Mouse (Mus musculus): ENCODE results near the gene Gabbr1. TPM values are rescaled to one million over a fixed set of nuclear protein-coding genes. Genes with fewer than 3 reads are reported as not detected.

Gabbr1 gene
- polyA plus RNA-seq, 1 experiment = 1.7 TPM

- H3K9me3 ChIP-seq = no peaks in the 10 kb centered on the region
- H3K4me1 ChIP-seq = peaks cover 18% of the 10 kb centered on the region
- no peaks in the 10 kb centered on the region for H3K36me3 ChIP-seq (replicated peaks; ENCODE audit: low read length)
- H3K4me3 ChIP-seq (replicated peaks) = no peak within 1 kb of the TSS
- TF ChIP-seq GATA1 (IDR thresholded peaks at IDR 0.05; ENCODE audit: borderline replicate concordance, low read length) (no peak), FLI1 (IDR thresholded peaks at IDR 0.05; ENCODE audit: low read length) (no peak)
- H3K27me3 ChIP-seq (replicated peaks) = peaks cover 14% of the 10 kb centered on the region
Observed at GRCm38 (mm10) chr17:37088399-37088798, 42.6 kb downstream of the Gabbr1 start, which contains the start of gene Olfr90. Gene Olfr90 (minus strand): TSS chr17:37088499.

GRCm38 (mm10) chr17:37092198-37092597 is 46.4 kb downstream of the Gabbr1 start:
- Histone ChIP-seq H3K9me3 (no peaks in the 10 kb centered on the region), H3K4me1 (peaks cover 14% of the 10 kb centered on the region), H3K36me3 (replicated peaks; ENCODE audit: low read length) (no peaks in the 10 kb centered on the region), H3K4me3 (replicated peaks) (no peak overlapping the region), H3K27me3 (replicated peaks) (peaks cover 11% of the 10 kb centered on the region)
- TF ChIP-seq FLI1 (IDR thresholded peaks at IDR 0.05; ENCODE audit: low read length) (no peak), GATA1 (IDR thresholded peaks at IDR 0.05; ENCODE audit: borderline replicate concordance, low read length) (no peak)

- Histone ChIP-seq H3K36me3 (replicated peaks; ENCODE audit: low read length) (no peaks in the 10 kb centered on the region), H3K4me1 (peaks cover 14% of the 10 kb centered on the region), H3K27me3 (replicated peaks) (peaks cover 10% of the 10 kb centered on the region), H3K9me3 (no peaks in the 10 kb centered on the region), H3K4me3 (replicated peaks) (no peak overlapping the region)
- TF ChIP-seq GATA1 (IDR thresholded peaks at IDR 0.05; ENCODE audit: borderline replicate concordance, low read length) = no peak
- TF ChIP-seq FLI1 (IDR thresholded peaks at IDR 0.05; ENCODE audit: low read length) = no peak
Observed at GRCm38 (mm10) chr17:37093289-37093688, 47.5 kb downstream of the Gabbr1 start.

GRCm38 (mm10) chr17:37098178-37098577 is 52.4 kb downstream of the Gabbr1 start, which contains the start of gene Olfr91:
Gene Olfr91 (minus strand): TSS chr17:37098278.
- no peak within 1 kb of the TSS for H3K4me3 ChIP-seq (replicated peaks)
- peaks cover 2% of the 10 kb centered on the region; the same call in 1 of the 2 replicates for H3K4me1 ChIP-seq
- no peak for TF ChIP-seq GATA1 (IDR thresholded peaks at IDR 0.05; ENCODE audit: borderline replicate concordance, low read length)
- no peak for TF ChIP-seq FLI1 (IDR thresholded peaks at IDR 0.05; ENCODE audit: low read length)
- no peaks in the 10 kb centered on the region for H3K36me3 ChIP-seq (replicated peaks; ENCODE audit: low read length)
- no peaks in the 10 kb centered on the region for H3K9me3 ChIP-seq
- H3K27me3 ChIP-seq (replicated peaks) = peaks cover 4% of the 10 kb centered on the region

GRCm38 (mm10) chr17:37119988-37120387 is 74.2 kb downstream of the Gabbr1 start, which contains the start of gene Olfr92:
Gene Olfr92 (minus strand): TSS chr17:37120088.
- Histone ChIP-seq H3K4me3 (replicated peaks) (no peak within 1 kb of the TSS), H3K4me1 (no peaks in the 10 kb centered on the region), H3K36me3 (replicated peaks; ENCODE audit: low read length) (no peaks in the 10 kb centered on the region), H3K9me3 (no peaks in the 10 kb centered on the region), H3K27me3 (replicated peaks) (no peaks in the 10 kb centered on the region)
- no peak for TF ChIP-seq GATA1 (IDR thresholded peaks at IDR 0.05; ENCODE audit: borderline replicate concordance, low read length)

Other genes with a start within 250 kb of the Gabbr1 start
- gene H2-M10.6, start 233.8 kb upstream of the Gabbr1 start, polyA plus RNA-seq (2012; ENCODE audit: insufficient read depth, low replicate concordance) = not detected in 2 replicates
- 2.1 and 17.7 TPM in 2 replicates for gene Trim26, start 208.8 kb upstream of the Gabbr1 start, polyA plus RNA-seq (2012; ENCODE audit: insufficient read depth, low replicate concordance)
- gene Trim15, start 178.8 kb upstream of the Gabbr1 start, polyA plus RNA-seq (2012; ENCODE audit: insufficient read depth, low replicate concordance) = not detected in 2 replicates
- gene Trim10, start 176.4 kb upstream of the Gabbr1 start, polyA plus RNA-seq (2012; ENCODE audit: insufficient read depth, low replicate concordance) = 0.27 TPM in 1 of 2 replicates, not detected in the other
- gene Trim40, start 155.8 kb upstream of the Gabbr1 start, polyA plus RNA-seq (2012; ENCODE audit: insufficient read depth, low replicate concordance) = not detected in 2 replicates
- not detected in 2 replicates for gene Trim31, start 147.8 kb upstream of the Gabbr1 start, polyA plus RNA-seq (2012; ENCODE audit: insufficient read depth, low replicate concordance)
- gene Rnf39, start 103.0 kb upstream of the Gabbr1 start, polyA plus RNA-seq (2012; ENCODE audit: insufficient read depth, low replicate concordance) = not detected in 2 replicates
- gene Ppp1r11, start 94.2 kb upstream of the Gabbr1 start, polyA plus RNA-seq (2012; ENCODE audit: insufficient read depth, low replicate concordance) = 504 and 1,093 TPM in 2 replicates
- 2.1 and 2.6 TPM in 2 replicates for gene Znrd1, start 87.4 kb upstream of the Gabbr1 start, polyA plus RNA-seq (2012; ENCODE audit: insufficient read depth, low replicate concordance)
- 0.85 TPM in 1 of 2 replicates, not detected in the other for gene Znrd1as, start 87.4 kb upstream of the Gabbr1 start, polyA plus RNA-seq (2012; ENCODE audit: insufficient read depth, low replicate concordance)
- not detected in 2 replicates for gene 2410137M14Rik, start 64.7 kb upstream of the Gabbr1 start, polyA plus RNA-seq (2012; ENCODE audit: insufficient read depth, low replicate concordance)
- not detected in 2 replicates for gene H2-M5, start 56.4 kb upstream of the Gabbr1 start, polyA plus RNA-seq (2012; ENCODE audit: insufficient read depth, low replicate concordance)
- 3.5 TPM in 1 of 2 replicates, not detected in the other for gene Zfp57, start 44.8 kb upstream of the Gabbr1 start, polyA plus RNA-seq (2012; ENCODE audit: insufficient read depth, low replicate concordance)
- not detected in 2 replicates for gene Mog, start 22.6 kb upstream of the Gabbr1 start, polyA plus RNA-seq (2012; ENCODE audit: insufficient read depth, low replicate concordance)
- gene Olfr90, start 42.5 kb downstream of the Gabbr1 start, polyA plus RNA-seq (2012; ENCODE audit: insufficient read depth, low replicate concordance) = not detected in 2 replicates
- gene Olfr91, start 52.3 kb downstream of the Gabbr1 start, polyA plus RNA-seq (2012; ENCODE audit: insufficient read depth, low replicate concordance) = not detected in 2 replicates
- gene Olfr92, start 74.1 kb downstream of the Gabbr1 start, polyA plus RNA-seq (2012; ENCODE audit: insufficient read depth, low replicate concordance) = not detected in 2 replicates
- gene Olfr93, start 115.5 kb downstream of the Gabbr1 start, polyA plus RNA-seq (2012; ENCODE audit: insufficient read depth, low replicate concordance) = not detected in 2 replicates
- not detected in 2 replicates for gene Ubd, start 147.9 kb downstream of the Gabbr1 start, polyA plus RNA-seq (2012; ENCODE audit: insufficient read depth, low replicate concordance)
- not detected in 2 replicates for gene Olfr94, start 155.0 kb downstream of the Gabbr1 start, polyA plus RNA-seq (2012; ENCODE audit: insufficient read depth, low replicate concordance)
- not detected in 2 replicates for gene Olfr95, start 167.2 kb downstream of the Gabbr1 start, polyA plus RNA-seq (2012; ENCODE audit: insufficient read depth, low replicate concordance)
- gene Olfr96, start 174.2 kb downstream of the Gabbr1 start, polyA plus RNA-seq (2012; ENCODE audit: insufficient read depth, low replicate concordance) = not detected in 2 replicates
- gene Olfr97, start 191.4 kb downstream of the Gabbr1 start, polyA plus RNA-seq (2012; ENCODE audit: insufficient read depth, low replicate concordance) = not detected in 2 replicates
- not detected in 2 replicates for gene Olfr98, start 217.8 kb downstream of the Gabbr1 start, polyA plus RNA-seq (2012; ENCODE audit: insufficient read depth, low replicate concordance)
- gene H2-M3, start 224.3 kb downstream of the Gabbr1 start, polyA plus RNA-seq (2012; ENCODE audit: insufficient read depth, low replicate concordance) = 0.82 TPM in 1 of 2 replicates, not detected in the other
- not detected in 2 replicates for gene Olfr99, start 237.5 kb downstream of the Gabbr1 start, polyA plus RNA-seq (2012; ENCODE audit: insufficient read depth, low replicate concordance)

Data from megakaryocyte, embryonic 14.5 days (primary cell).